Mouse (Mus musculus) cerebral cortex, adult 2 months (tissue): ENCODE data around the gene Ramp3.

Source experiments
- WGBS: fragments of 180-500 bp; shearing (Covaris S2); methylation state at CpG from one replicate; pipeline ENCODE4 v1.1.7; 2018; 5-methylcytosine and 5-hydroxymethylcytosine counted together

Gene Ramp3

DNA sequence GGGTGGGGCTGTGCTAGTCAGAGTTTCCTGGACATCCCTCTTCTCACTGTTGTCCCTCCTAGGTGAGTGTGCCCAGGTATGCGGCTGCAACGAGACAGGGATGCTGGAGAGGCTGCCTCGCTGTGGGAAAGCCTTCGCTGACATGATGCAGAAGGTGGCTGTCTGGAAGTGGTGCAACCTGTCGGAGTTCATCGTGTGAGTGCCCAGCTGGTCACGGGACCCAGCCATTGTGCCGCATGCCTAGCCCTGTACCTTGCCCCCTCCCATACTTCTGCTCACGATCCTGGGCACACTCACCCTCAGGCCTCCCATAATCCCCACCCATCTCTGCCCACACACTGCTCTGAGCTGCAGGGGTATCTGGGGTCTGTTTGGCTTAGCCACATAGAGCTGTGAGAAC is 16.4 kb downstream of the Ramp3 start:
- WGBS: 92% methylated on average over 9 of the region's 9 CpGs

DNA sequence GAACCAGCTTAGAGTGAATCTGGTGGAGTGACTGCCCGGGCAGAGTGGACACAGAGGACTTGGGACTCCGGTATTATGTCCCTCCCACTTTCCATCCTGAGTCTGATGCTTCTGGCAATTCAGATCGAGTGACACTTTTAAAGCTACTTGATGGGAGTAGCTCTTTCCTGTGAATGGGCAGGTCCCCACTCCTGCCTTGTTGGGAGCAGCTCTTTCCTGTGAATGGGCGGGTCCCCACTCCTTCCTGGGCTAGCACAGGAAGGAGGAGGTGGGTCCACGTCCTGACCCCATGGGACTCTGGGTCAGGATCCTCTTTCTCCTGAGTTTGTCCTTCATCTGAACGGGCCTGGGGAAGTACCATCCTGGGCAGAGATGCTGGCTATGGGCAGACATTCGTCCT is 17.1 kb downstream of the Ramp3 start:
- 75% methylated on average over 7 of the region's 7 CpGs for WGBS

DNA sequence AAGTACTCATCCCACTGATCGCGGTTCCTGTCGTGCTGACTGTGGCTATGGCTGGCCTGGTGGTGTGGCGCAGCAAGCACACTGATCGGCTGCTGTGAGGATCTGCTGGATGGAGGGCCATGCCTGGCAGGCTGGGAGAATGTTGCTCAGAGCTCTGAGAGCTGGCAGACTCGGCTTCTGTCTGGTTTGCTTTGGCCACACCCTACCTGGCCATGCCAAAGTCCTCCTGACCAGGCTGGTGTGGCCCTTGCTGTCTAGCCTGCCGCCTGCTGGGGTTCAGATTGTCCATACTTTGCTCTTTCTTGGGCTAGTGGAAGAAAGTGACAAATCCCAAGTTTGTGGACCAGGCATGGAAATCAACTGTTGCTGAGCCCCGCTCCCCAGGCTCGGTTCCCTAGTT is 18.3 kb downstream of the Ramp3 start:
- 91% methylated on average over 9 of the region's 9 CpGs for WGBS

DNA sequence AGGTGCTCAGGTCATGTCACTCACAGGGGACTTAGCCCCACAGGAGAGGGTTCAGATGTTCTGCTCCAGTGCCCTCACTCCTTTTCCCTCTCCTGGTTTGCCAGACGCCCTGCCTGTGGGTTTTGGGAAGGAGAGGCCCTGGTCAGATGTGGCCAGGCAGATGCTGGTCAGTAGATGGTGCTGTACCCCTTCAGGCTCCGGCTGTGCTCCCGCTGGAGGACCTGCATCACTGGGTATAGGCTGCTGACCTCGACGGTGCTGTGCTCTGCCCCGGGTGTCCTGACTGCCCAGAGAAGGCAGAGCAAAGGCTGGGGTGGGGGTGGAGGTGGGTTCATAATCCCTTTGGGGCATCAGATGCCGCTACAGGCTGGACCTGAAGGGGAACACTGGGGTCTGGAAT is 19.2 kb downstream of the Ramp3 start:
- 49% methylated on average over 7 of the region's 7 CpGs for WGBS

DNA sequence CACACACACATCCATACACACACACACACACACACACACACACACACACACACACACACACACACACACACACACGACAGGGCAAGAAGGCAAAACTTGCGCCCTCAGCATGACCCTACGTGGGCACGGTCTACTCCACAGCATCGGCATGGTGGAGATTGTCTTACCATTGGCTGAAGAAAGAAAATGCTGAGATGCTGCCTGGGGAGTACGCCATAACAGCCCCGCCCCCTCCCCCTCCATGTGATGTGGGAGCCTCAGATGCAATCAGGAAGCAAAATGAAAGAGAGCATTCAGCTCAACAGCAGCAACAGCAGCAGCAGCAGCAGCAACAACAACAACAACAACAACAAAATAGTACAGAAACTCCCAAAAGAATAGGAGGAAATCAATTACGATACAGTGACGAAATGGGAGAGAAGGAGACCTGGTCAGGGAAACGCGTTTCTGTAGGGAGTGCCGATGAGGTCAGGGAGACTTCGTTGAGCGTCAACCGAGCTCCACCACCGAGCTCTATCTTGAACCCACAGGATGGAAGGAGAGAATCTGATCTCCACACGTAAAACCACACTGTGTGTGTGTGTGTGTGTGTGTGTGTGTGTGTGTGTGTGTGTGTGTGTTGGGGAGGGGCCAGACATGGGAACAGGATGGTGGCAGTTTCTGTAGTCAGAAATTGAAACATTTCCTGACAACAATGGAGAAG is 21.5 kb downstream of the Ramp3 start:
- 61% methylated on average over 17 of the region's 17 CpGs for whole genome bisulfite sequencing

DNA sequence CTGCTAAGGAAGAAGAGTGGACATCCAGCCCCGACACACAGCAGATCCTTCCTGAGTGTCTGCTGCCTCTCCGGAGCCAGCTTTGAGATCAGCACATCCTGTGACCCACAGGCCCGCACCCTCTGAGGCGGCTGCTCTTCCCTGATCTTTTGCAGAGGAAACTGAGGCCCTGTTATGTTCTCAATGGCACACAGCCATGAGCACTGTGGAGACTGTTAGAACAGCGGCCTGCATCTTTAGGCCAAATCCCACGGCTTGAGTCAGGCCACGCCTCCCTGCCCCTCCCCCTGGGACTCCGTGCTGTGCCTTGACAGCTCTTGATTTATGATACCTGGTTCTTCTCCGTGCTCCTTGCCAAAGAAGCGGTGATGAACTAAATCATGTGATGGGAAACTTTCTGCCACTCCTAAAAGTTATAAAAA is 22.1 kb downstream of the Ramp3 start:
- WGBS: 41% methylated on average over 10 of the region's 10 CpGs

DNA sequence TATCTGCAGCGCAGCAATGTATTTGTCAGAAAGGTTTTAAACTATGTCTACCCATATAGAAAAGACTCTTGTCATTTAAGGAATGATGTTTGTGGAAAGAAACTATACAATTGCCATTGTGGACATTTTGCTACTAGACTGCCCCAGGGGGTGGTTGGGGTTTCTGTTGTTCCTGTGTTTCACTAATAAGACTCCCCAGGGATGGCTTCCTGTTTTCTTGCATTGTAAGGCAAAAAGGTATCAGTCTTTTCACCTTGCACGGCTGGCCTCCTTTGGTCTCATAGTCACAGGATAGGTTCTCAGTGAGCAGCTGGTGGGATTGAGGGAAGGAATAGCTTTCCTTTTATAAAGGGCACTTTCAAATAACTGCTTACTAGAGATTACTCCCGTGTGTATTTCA is 26.4 kb downstream of the Ramp3 start:
- WGBS: 69% methylated on average over 3 of the region's 3 CpGs

DNA sequence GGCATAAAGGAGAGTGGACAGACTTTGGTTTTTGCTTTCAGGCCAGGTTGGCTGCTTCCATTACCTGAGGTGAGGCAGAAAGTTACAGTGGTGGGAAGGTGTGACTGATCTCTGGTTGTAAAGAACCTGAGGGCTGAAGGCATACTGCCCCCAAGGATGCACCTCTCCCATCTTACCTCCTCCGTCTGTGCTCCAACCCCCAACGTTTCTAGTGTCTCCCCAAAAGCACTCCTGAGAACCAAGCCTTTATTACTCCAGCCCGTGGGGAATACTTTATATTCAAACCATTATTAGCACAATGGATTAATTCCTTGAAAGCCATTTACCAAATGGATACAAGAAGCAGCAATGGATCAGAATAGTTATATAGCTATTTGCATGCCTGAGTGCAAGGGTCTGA is 30.6 kb downstream of the Ramp3 start:
- 79% methylated on average over 3 of the region's 3 CpGs for WGBS

DNA sequence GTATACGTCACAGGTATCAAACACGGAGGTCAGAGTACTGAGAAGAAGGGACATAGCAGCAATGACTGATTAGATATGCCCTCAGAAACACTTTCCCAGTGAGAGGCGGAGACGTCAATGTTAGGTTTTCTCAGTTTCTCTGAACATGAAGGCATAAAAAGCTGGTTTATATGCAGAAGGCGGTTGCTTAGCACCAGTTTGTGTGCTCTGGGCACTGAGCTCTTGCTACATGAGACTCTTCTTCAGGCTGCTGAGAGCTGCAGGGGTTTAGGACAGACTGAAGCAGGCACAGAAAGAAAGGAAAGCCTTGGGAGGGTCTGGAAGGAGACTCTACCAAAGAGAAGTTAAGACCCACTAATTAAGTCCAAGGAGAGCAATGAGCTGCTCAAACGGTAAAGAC is 34.0 kb downstream of the Ramp3 start:
- whole genome bisulfite sequencing: 45% methylated on average over 6 of the region's 6 CpGs

DNA sequence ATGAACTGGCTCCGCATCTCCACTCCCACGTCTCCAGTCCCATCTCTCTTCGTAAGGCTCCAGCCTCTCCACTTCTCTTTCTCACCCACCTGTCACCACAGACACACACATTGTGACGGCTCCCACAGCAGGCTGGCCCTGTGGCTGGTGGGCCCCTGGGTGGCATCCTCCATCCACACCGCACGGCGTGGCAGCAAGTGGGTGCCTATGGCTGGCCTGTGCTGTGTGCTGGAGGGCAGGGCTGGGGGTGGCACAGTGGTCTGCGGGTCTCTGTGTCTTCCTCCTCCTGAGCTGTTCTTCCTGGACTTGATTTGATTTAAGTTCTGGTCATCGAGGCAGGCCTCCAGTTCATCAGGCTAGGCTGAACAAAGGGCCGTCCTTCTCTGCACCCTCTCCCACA is 35.8 kb downstream of the Ramp3 start:
- 90% methylated on average over 10 of the region's 10 CpGs for WGBS

DNA sequence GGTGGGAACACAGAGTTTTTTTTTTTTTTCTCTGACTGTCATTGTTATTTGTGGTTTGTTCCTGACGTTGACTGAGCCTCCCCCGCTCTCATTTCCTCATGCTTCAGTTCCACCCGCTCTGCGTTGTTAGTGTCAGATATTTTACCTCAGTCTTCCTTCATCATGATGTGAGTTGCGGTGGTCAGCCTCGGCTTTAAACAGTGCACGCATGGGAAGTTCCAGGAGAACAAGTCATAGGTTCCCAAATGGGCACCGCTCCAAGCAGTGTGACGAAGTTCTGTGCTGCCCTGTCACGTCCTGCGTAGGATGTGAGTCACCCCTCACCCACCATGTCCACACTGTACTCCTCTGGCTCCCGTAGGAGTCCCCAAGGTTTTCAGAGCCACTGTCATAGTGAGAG is 36.9 kb downstream of the Ramp3 start:
- 71% methylated on average over 12 of the region's 12 CpGs for WGBS

DNA sequence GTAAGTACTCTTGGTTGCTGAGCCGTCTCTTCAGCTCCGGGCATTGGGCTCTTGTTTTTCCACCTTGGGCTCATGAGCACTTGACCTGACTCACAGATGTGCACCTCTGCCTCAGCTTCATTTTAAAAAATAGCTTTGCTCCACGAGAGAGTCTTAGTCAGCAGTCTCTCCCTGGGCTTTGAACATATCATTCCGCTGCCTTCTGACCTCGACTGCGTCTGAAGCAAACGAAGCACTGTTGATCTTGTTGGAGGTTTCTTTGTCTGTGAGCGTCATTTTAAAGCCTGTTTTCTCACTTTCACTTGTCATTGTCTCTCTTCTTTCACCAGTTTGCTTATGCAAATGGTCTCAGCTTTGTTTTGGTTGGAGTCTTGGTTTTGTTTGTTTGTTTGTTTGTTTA is 38.2 kb downstream of the Ramp3 start:
- 75% methylated on average over 8 of the region's 8 CpGs for WGBS

DNA sequence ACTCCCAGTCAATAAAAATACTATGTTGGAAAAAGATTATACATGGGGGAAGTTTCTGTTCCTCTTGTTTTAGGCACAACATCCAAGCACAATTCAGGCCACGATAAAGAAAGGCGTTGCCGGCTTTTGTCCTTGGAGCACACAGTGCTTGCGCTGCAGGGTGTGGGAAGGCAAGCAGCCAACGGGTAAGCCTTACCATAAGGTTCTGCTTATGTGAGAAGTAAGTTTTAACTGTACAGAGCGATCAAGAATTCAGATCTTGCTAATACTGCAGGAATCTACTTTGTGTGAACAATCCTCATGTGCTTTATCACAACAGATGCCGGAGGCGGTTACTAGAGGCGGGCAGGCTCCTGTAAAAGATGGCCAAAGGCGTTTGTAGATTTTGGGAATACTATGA is 39.4 kb downstream of the Ramp3 start:
- WGBS: 51% methylated on average over 10 of the region's 10 CpGs

DNA sequence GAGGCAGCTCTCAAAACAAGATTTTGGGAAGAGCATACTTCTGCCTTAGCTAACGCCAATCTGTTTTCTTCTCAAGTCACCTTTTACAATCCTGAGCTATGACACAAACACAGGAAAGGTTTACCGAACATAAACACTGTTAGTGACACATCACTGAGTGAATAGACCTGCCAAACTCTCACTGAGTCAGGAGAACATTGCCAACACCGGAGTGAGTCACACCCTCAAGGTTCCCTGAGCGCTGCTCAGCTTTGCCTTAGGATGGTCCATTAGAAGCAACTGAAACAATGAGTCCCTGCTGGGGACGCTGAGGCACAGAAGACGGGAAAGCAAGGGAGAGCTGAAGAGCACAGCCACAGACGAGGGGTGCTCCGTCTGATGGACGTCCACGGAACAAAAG is 40.0 kb downstream of the Ramp3 start:
- 63% methylated on average over 10 of the region's 10 CpGs for WGBS

DNA sequence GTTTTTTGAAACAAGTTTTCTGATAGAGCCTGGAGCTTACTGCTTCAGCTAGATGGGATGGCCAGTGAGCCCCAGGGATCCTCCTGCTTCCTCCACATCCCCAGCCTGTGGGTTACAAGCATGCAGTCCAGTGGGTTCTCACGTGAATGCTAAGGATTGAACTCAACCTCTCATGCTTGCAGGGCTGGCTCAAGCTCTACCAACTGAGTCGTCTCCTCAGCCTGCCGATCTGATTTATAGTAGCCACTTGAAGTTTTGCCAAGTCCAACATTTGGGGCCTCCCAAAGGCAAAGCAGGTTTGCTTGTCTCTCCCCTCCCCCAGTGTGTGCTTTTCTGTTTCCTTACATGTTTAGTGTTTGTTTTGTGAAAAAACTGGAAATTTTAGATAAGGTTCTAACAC is 43.9 kb downstream of the Ramp3 start:
- WGBS: 76% methylated on average over 3 of the region's 3 CpGs

DNA sequence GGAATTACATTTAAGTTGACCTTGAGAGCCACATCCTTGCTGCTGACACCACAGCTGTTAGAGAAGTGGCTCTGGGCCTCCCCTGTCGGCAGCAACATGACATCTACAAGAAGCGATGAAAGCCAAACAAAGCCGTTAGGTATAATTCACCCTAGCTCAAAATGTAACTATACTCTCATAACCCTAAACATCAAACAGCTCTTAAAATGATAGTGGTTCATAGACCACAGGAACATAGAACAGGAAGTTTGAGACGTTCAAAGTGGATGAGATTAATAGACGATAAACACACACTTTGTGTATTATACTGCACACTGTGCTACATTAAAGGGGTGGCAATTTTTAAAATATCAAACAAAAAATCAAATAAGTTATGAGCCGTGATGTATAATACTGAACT is 46.5 kb downstream of the Ramp3 start:
- 65% methylated on average over 6 of the region's 6 CpGs for WGBS

DNA sequence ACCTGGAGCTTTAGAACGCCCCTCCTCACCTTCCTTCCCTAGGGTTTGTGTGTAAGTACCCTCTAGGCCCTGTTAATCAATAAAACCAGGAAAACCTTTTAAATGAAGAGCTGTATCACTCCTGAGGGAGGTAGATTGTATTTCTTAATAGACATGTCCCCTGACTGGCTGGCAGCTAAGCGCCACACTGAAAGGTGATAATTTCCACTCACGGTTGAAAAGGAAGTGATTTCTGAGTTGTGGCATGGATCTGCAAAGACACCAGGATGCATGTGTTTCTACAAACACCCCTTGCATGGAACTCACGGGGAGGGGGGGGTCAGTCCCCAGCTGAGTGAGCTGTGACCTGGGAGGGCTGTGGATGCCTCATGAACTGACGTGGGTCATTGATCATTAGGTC is 47.2 kb downstream of the Ramp3 start:
- WGBS: 69% methylated on average over 5 of the region's 5 CpGs

DNA sequence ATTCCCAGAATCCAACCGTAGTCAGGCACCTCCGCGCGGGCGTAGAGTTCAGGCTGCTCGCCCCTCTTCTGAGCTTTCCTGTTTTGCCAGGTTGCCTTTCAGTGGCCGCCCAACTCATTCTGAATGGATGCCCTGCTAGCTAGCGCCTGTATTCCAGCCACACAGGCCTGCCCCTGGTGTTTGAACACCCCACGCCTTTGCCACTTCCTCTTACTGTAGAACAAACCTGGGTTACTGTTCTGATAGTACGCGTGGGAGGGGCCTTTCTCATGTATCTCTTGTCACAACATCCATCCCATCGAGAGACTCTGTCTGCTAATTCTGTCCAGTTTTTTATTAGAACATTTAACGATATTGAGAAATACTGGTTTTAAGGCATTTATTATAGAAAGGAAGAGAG is 48.5 kb downstream of the Ramp3 start:
- WGBS: 92% methylated on average over 13 of the region's 13 CpGs

DNA sequence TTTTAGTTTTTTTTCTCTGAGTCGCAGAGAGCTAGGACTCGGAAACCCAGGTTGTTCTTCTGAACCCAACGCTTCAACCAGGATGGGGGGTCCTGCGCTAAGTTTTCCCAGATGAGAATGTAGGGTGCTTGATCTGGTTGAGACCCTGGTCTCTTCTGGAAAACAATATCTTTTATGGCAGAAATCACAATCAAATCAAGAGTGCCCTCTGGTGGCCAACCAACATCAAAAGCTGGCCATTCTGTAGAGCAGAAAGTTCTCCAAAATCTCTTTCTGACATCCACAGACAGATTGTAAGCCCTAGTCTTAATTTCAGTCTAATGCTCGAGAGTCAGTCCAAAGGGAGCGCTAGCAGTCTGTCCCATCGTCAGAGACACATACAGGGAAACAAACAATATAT is 50.1 kb downstream of the Ramp3 start:
- 89% methylated on average over 7 of the region's 7 CpGs for WGBS

DNA sequence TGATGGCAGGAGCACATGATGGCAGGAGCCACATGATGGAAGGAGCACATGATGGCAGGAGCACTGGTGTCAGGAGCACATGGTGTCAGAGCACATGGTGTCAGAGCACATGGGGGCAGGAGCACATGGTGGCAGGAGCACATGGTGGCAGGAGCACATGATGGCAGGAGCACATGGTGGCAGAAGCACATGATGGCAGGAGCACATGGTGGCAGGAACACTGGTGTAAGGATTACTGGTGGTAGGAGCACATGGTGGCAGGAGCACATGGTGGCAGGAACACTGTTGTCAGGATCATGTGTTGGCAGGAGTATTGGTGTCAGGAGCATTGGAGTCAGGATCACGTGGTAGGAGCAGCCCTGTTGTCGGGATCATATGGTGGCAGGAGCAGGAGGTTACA is 52.1 kb downstream of the Ramp3 start:
- WGBS: 65% methylated on average over 2 of the region's 2 CpGs

DNA sequence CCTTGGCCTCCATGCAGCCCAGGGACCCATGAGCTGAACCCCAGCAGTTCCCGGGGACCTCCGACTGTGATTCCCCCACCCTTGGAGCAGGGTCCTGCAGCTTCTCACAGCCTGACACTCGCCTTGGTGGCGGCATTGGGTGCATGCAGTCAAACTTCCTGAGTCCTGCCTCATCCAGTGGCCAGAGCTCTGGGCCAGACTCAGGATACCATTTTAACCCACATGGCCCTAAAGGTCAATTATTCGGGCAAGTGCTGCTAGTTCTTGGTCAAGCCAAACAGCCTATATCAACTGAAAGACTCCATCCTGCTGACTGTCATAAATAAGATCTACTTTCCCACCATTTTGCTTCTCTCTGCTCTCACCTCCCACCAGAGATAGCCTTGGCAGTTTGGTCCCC is 62.4 kb downstream of the Ramp3 start:
- WGBS: 97% methylated on average over 5 of the region's 5 CpGs

DNA sequence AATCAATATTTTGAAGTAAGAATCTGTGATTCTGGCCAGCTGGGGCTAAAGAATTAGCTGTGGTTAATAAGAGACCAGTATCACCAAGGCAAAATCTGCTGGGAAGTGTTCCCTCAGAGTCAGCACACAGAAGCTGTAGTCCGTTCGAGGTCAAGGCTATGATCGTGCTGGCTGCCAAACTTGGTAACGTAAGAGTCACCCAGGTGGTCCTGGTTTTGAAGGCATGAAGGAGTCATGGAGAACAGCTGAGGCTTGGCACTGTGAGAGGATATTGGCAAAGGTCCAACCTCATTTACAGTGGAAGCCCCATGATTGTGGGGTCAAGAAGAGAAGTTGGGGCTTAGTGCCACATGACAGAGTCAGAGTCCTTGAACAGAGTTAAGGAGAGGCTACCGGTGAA is 68.6 kb downstream of the Ramp3 start:
- WGBS: 85% methylated on average over 5 of the region's 5 CpGs
